Mouse (Mus musculus) midbrain, embryonic 10.5 days (tissue): ENCODE results near the gene Bcl2. TPM values are rescaled to one million over a fixed set of nuclear protein-coding genes. Genes with fewer than 3 reads are reported as not detected.

Experiments
- DNase-seq: peaks from one replicate; pipeline ENCODE4 v3.0.0-alpha.2; 2017; ENCODE audit warnings: low spot score
- H3K27ac ChIP-seq: fragments of 300-500 bp; sonication (generic); replicated peaks from 2 replicates; pipeline ENCODE4 v1.5.1; 2016; ENCODE audit warnings: mild to moderate bottlenecking
- H3K27me3 ChIP-seq: fragments of 300-500 bp; sonication (generic); 2 replicates; pipeline ENCODE4 v1.6.1; 2016; ENCODE audit warnings: low read depth, mild to moderate bottlenecking; ENCODE audit not compliant: poor library complexity, severe bottlenecking
- H3K36me3 ChIP-seq: fragments of 300-500 bp; sonication (generic); 2 replicates; pipeline ENCODE4 v1.6.1; 2016; ENCODE audit warnings: mild to moderate bottlenecking, moderate library complexity
- H3K4me1 ChIP-seq: fragments of 300-500 bp; sonication (generic); 2 replicates; pipeline ENCODE4 v1.6.1; 2016
- H3K4me3 ChIP-seq: fragments of 300-500 bp; sonication (generic); 2 replicates; pipeline ENCODE4 v1.5.1; 2016; ENCODE audit warnings: mild to moderate bottlenecking, moderate library complexity
- H3K9me3 ChIP-seq: fragments of 300-500 bp; sonication (generic); replicated peaks from 2 replicates; pipeline ENCODE4 v1.6.1; 2016; ENCODE audit warnings: mild to moderate bottlenecking
- WGBS: fragments of 180-500 bp; shearing (Covaris S2); methylation state at CpG from one replicate; pipeline ENCODE4 v1.1.7; 2016; 5-methylcytosine and 5-hydroxymethylcytosine counted together
- microRNA-seq: library from miRNA; unstranded; fragments of <30 nt; microRNA quantifications from one replicate; pipeline ENCODE4, GENCODE M21; 2017
- polyA plus RNA-seq: library from polyadenylated mRNA; unstranded; fragments of >200 nt; fragmentation: Nextera tagmentation; extraction: Ambion mirVana; gene quantifications from 2 replicates; pipeline ENCODE4 v1.2.1, GENCODE M21; 2016

Gene Bcl2
- polyA plus RNA-seq, 1 experiment from 2014 or later, result 8.9 TPM

DNA sequence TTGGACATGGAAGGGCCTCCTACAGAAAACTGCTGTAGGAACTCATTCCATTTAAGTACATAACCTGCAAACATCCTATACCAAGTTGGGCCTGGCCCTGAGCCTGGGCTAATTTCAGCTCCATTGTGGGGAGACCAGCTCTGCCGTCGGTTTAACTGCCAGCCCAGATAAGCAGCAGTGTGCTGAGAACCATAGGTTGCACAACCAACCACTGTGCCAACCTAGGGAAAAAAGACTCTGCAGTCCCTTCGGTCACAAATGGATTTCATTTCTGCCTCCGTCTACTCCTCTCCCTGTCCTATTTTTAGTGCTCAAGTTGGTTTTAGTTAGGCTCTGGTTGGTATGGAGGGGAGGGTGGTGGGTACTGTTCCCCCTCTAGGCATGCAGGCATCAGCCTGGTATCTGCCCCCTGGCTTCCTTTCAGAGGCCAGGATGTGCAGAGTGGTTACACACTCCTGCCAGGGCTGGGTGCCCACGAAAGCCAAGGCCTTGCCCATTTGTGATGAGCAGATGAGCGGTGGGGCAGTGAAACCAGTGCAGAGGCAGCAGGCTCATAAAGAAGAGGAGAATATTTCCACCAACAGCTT lies 196.4 kb downstream of the Bcl2 start:
- Histone ChIP-seq H3K27me3 (no peaks in the 10 kb centered on the region), H3K9me3 (no peaks in the 10 kb centered on the region), H3K4me3 (no peak overlapping the region), H3K27ac (no peak overlapping the region), H3K4me1 (peaks cover 6% of the 10 kb centered on the region), H3K36me3 (no peaks in the 10 kb centered on the region)
- DNase-seq, result no peak
- 89% methylated on average over 6 of the region's 6 CpGs for WGBS

DNA sequence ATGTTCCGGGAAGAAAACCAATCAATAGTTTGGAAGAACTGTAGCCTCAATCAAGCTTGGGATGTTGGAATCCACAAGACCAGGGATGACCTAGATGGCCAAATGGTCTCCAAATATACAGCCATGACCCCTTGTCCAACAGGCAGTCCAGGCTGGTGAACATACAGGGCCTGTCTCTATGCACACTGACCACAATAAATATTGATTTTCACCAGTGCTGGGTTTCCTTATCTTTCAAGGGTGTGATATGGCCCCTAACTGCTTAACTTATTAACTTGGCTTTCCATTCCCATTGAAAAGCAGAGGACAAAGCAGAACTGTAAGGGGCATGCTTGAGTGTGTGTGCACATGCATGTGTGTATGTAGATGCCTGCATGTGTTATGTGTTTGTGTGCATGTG lies 197.0 kb downstream of the Bcl2 start:
- no peak overlapping the region for H3K27ac ChIP-seq
- DNase-seq, result no peak
- no peak overlapping the region for H3K4me3 ChIP-seq
- 98% methylated on average over 1 of the region's 1 CpGs for WGBS
- peaks cover 6% of the 10 kb centered on the region for H3K4me1 ChIP-seq
- H3K9me3 ChIP-seq, result no peaks in the 10 kb centered on the region
- H3K36me3 ChIP-seq, result no peaks in the 10 kb centered on the region
- H3K27me3 ChIP-seq, result no peaks in the 10 kb centered on the region

DNA sequence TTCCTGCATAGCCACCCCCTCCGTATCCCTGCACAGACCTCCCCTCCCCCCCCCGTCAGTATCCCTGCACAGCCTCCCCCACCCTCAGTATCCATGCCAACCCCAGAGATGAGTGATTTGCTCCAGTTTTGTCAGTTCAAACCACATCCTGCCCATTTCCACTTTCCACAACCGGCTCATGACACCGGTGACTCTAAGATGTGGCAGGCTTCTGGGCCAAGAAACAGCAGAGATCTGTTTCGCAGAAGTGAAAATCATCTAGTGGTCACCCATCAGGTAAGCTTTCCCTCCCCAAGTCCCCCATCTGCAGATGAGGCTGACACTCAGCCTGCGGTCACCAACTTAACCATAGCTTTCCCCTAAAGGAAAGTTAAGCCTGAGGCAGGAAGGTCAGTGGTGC lies 198.5 kb downstream of the Bcl2 start:
- no peak for DNase-seq
- Histone ChIP-seq H3K27me3 (no peaks in the 10 kb centered on the region), H3K4me1 (peaks cover 6% of the 10 kb centered on the region), H3K27ac (no peak overlapping the region), H3K36me3 (no peaks in the 10 kb centered on the region), H3K4me3 (no peak overlapping the region), H3K9me3 (no peaks in the 10 kb centered on the region)
- WGBS, result 95% methylated on average over 6 of the region's 6 CpGs

DNA sequence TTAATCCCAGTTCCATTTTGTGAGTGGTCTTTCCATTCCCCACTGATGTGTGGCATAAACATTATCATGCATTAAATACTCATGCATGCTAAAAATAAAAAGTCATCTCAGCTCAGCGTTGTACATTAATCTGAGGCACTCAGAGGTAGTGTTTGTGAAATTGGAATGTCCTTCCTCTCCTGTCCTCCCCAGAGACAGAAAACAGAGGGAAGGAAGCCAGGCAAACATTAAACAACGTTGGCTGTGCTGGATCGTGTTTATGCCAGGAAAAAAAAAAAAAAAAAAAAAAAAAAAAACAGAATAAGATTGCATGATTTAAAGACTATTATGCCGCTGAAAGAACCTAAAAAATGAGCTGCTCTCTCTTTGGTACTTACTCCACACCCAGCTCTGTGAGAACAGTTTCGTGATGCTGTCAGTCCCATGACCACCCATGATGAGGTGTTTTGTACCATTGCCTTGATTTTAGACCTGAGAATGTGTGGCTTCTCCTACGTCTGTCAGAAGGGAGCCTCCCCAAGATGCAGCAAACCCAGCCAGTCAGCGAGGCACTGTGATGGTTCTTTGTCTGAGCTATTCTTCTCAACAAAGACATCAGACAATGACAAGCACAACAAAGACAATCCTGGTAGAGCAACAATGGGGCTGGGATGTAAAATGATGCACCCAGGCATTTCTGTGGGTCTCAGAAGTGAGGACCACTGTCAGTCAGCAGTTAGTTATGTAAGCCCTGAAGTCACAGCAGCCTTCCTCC lies 200.0 kb downstream of the Bcl2 start:
- no peak for DNase-seq
- H3K36me3 ChIP-seq, result no peaks in the 10 kb centered on the region
- no peak overlapping the region for H3K4me3 ChIP-seq
- WGBS, result 51% methylated on average over 7 of the region's 7 CpGs
- H3K9me3 ChIP-seq, result no peaks in the 10 kb centered on the region
- no peak overlapping the region for H3K27ac ChIP-seq
- H3K4me1 ChIP-seq, result peaks cover 6% of the 10 kb centered on the region
- H3K27me3 ChIP-seq, result no peaks in the 10 kb centered on the region

DNA sequence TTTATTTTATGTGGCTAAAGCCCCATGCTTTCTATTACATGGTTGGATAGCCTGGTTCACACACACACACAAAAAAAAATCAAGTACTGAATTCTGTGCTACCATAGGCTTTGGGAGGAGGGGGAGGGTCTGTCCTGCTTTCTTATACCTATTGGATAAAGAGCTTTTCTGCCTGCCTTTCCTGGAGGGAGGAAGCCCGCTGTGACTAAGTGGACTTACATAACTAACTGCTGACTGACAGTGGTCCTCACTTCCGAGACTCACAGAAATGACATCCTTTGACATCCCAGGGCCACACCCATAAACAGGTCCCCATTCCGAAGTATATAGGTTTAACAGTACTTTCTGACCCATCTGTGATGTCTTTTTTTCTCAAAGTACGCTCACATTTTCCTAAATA lies 200.6 kb downstream of the Bcl2 start:
- no peaks in the 10 kb centered on the region for H3K9me3 ChIP-seq
- H3K4me3 ChIP-seq, result no peak overlapping the region
- peaks cover 6% of the 10 kb centered on the region for H3K4me1 ChIP-seq
- no peaks in the 10 kb centered on the region for H3K27me3 ChIP-seq
- no peak for DNase-seq
- no peak overlapping the region for H3K27ac ChIP-seq
- no peaks in the 10 kb centered on the region for H3K36me3 ChIP-seq
- WGBS, result 69% methylated on average over 4 of the region's 4 CpGs

DNA sequence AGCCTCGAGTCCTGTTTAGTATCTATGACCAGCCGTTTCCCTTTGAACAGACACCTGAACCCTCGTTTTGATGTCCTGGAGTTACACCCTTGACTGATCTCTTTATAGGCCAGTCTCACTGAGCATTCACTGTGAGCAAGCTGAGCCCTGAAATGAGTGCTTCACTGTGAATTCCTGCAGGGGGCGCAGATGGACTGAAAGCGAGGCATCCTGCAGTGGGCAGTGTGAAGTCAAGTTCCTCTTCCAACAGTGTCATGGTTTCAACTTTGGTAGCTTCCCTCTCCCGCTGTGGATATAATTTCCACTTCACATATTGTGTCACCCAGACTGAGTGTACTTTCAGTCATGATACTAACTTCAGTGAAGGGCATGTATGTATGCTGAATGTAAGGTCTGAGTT lies 202.5 kb downstream of the Bcl2 start:
- Histone ChIP-seq H3K4me1 (peaks cover 7% of the 10 kb centered on the region), H3K4me3 (no peak overlapping the region), H3K27ac (no peak overlapping the region), H3K36me3 (no peaks in the 10 kb centered on the region), H3K9me3 (no peaks in the 10 kb centered on the region), H3K27me3 (no peaks in the 10 kb centered on the region)
- DNase-seq, result peak; percentile 66
- WGBS, result 31% methylated on average over 6 of the region's 6 CpGs

DNA sequence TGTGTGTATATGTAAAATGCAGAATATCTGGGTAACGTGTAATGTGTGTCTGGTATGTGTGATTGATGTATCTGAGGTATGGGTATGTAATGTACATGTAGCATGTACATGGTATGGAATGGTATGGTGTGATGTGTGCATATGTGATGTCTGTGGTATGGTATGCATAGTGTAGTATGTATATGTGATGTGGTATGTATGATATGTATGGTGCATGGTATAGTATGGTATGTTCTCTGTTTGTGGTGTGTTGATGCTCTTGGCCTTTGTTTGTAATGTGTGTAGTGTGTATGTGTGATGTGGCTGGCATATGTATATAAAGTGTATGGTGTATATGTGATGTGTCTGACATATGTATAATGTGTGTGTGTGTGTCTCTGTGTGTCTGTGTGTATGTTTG lies 206.5 kb downstream of the Bcl2 start:
- Histone ChIP-seq H3K9me3 (no peaks in the 10 kb centered on the region), H3K4me1 (0 out of 2 replicates have a peak, but pooled peaks cover 6% of the 10 kb centered on the region), H3K27ac (no peak overlapping the region), H3K4me3 (no peak overlapping the region), H3K27me3 (no peaks in the 10 kb centered on the region), H3K36me3 (no peaks in the 10 kb centered on the region)
- WGBS, result 78% methylated on average over 1 of the region's 1 CpGs
- DNase-seq, result no peak

DNA sequence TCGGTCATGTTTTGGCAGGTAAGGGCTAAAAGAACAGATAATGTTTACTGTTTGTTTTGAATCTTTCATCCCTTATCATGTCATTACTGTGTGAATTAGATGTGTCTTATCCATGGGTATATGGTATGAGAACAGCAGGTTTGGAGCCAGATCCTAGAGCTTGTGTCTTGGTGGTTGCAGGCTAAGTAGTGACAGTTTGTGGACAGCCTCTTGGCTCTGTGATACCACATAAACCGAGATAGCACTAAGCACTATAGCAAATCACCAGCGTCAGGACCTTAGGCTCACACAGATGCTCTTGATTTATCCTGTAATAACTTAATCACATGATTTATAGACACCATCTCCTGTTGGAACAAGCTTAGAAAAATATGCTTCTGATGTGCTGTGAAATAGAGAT lies 210.2 kb downstream of the Bcl2 start:
- Histone ChIP-seq H3K36me3 (no peaks in the 10 kb centered on the region), H3K4me3 (no peak overlapping the region), H3K27me3 (no peaks in the 10 kb centered on the region), H3K9me3 (no peaks in the 10 kb centered on the region), H3K27ac (no peak overlapping the region), H3K4me1 (0 out of 2 replicates have a peak, but pooled peaks cover 6% of the 10 kb centered on the region)
- no peak for DNase-seq
- 88% methylated on average over 3 of the region's 3 CpGs for WGBS

DNA sequence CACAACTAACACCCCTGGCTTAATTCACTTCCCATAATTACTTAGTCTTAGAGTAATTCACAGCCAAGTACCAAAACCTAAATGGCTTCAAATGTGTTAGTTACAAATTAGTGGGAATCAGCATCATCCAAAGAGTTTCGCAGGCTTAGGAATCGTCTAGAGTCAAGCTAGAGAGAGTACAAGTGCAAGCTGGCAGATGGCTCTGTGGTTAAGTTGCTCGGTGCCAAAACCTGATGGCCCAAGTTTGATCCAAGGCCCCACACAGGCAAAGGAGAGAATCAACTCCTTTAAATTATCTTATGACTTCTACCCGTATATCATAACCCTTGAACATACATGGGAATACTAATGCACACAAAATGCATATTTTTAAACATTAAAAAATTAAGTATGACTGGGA lies 210.7 kb downstream of the Bcl2 start:
- no peak for DNase-seq
- WGBS, result 94% methylated on average over 4 of the region's 4 CpGs
- H3K4me1 ChIP-seq, result 0 out of 2 replicates have a peak, but pooled peaks cover 6% of the 10 kb centered on the region

DNA sequence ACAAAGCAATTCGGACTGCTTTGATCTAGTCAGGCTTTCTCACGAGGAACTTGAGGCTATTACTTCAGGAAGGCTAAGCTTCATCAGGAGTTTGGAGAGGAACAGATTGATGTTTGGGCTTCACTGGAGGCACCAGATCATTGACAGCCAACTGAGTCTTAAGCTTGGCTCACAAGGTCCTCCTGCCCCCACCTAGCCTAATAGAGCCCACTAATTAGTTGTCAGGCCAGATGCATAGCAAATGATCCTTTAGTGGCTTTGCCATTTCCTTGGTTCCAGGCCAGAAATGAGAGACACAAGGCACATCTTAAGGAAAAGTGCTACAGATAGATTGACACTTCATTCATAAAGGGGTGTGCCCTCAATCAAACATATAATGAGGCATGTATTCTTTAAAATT lies 216.1 kb downstream of the Bcl2 start:
- Histone ChIP-seq H3K27ac (no peak overlapping the region), H3K4me1 (no peaks in the 10 kb centered on the region), H3K36me3 (no peaks in the 10 kb centered on the region), H3K9me3 (no peaks in the 10 kb centered on the region), H3K4me3 (no peak overlapping the region), H3K27me3 (no peaks in the 10 kb centered on the region)
- no peak for DNase-seq
- WGBS, result 78% methylated on average over 2 of the region's 2 CpGs

More for the DNA sequence above, 210.7 kb downstream of the Bcl2 start:
- Histone ChIP-seq H3K4me3 (no peak overlapping the region), H3K9me3 (no peaks in the 10 kb centered on the region), H3K27me3 (no peaks in the 10 kb centered on the region), H3K27ac (no peak overlapping the region), H3K36me3 (no peaks in the 10 kb centered on the region)

Small RNA genes within 50 kb of the gene (microRNA-seq; reads per million reads assigned to microRNA genes)
- not detected for gene Mir3473f

Other genes with a start within 250 kb of the Bcl2 start
- 7.2 and 7.5 TPM in 2 replicates for gene Kdsr, start 45.5 kb upstream of the Bcl2 start, polyA plus RNA-seq
- 60.1 and 62.7 TPM in 2 replicates for gene Vps4b, start 82.5 kb upstream of the Bcl2 start, polyA plus RNA-seq
- gene Serpinb5, start 146.9 kb upstream of the Bcl2 start, polyA plus RNA-seq, result not detected in 2 replicates
- gene Serpinb12, start 220.2 kb upstream of the Bcl2 start, polyA plus RNA-seq, result not detected in 2 replicates